Mouse (Mus musculus): ENCODE results near the gene Plcd3. TPM values are rescaled to one million over a fixed set of nuclear protein-coding genes. Genes with fewer than 3 reads are reported as not detected.

The Plcd3 gene
- polyA plus RNA-seq, 1 experiment from 2014 or later, result 0.86 TPM

DNA sequence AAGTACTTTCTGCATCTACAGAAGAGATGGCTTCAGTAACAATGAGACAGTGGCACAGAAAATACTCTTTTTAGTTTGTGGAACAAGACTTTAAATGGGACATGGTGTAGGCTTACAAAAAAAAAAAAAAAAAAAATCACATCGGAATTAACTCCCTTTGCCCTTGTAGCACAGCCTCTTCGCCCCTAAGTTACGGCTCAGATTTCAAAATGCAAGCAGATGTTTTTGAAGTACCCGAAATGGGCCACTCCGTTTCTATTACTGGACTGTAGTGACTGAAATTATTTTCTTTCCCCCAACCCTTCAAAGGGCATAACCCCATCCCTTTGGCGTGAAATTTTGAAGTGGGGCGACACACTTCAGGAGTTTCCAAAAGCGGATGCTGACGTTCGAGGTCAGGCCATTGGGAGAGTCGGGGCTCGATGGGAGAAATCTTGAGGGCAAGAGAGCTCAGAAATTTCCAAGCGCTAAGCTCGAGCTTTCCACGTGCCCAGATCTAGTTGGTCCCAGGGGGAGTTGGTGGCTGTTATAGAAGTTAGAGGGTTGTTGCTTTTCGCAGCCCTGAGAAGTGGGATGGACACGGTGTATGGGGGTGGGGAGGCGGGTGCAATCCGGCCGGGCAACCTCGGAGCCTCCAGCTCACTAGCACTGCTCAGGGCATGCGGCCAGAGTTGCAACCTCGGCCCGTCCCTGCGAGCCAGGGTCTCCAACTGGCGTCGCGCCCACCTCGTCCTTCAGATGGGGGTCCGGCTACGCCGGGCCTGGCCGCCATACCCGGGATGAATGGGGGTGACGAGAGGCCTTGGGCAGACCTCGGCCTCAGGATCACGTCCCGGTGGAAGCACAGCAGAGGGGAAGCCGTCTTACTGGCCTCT is 30.5 kb upstream of the Plcd3 start, which contains the start of gene Hexim2:
TSS of gene Hexim2 (plus strand) at position 729 of the 875 bp plus-strand sequence.
- H3K36me3 ChIP-seq (ENCODE audit: control insufficient read depth, insufficient read depth, low read length), result no peaks in the 10 kb centered on the region
- H3K9ac ChIP-seq (ENCODE audit: low read length), result peak within 1 kb of the TSS; percentile 99
- H3K27me3 ChIP-seq (ENCODE audit: control insufficient read depth, insufficient read depth, low read length), result no peaks in the 10 kb centered on the region
- H3K4me1 ChIP-seq (replicated peaks; ENCODE audit: control insufficient read depth, insufficient read depth, low read length), result peaks cover 6% of the 10 kb centered on the region
- peak within 1 kb of the TSS; percentile 95 for H3K4me3 ChIP-seq (ENCODE audit: low read depth, low read length)
- no peak for DNase-seq (ENCODE audit: low spot score)
- peak within 1 kb of the TSS; percentile 70 for H3K4me2 ChIP-seq (ENCODE audit: low read depth, low read length, severe bottlenecking)
- no peaks in the 10 kb centered on the region for H3K9me3 ChIP-seq (ENCODE audit: control insufficient read depth, low read length)
- ATAC-seq (replicated peaks; ENCODE audit: low FRiP score), result peak; percentile 67
- WGBS, result under 1% methylated on average over 39 of the region's 39 CpGs
- H3K27ac ChIP-seq (ENCODE audit: low read depth, low read length), result peak within 1 kb of the TSS; percentile 95

- no peaks in the 10 kb centered on the region for H3K9me3 ChIP-seq (ENCODE audit: control insufficient read depth, low read length)
- H3K36me3 ChIP-seq (ENCODE audit: control insufficient read depth, insufficient read depth, low read length), result no peaks in the 10 kb centered on the region
- DNase-seq (ENCODE audit: low spot score) (no peak), ATAC-seq (replicated peaks; ENCODE audit: low FRiP score) (no peak)
- WGBS, result 87% methylated on average over 5 of the region's 5 CpGs
- no peak overlapping the region for H3K27ac ChIP-seq (ENCODE audit: low read depth, low read length)
- peaks cover 8% of the 10 kb centered on the region; the same call in 1 of the 2 replicates for H3K4me1 ChIP-seq (replicated peaks; ENCODE audit: control insufficient read depth, insufficient read depth, low read length)
- no peak overlapping the region for H3K4me2 ChIP-seq (ENCODE audit: low read depth, low read length, severe bottlenecking)
- no peak overlapping the region for H3K4me3 ChIP-seq (ENCODE audit: low read depth, low read length)
- H3K27me3 ChIP-seq (ENCODE audit: control insufficient read depth, insufficient read depth, low read length), result no peaks in the 10 kb centered on the region
- no peak overlapping the region for H3K9ac ChIP-seq (ENCODE audit: low read length)
Observed at GRCm38 (mm10) chr11:103120315-103120714, 18.9 kb upstream of the Plcd3 start.

DNA sequence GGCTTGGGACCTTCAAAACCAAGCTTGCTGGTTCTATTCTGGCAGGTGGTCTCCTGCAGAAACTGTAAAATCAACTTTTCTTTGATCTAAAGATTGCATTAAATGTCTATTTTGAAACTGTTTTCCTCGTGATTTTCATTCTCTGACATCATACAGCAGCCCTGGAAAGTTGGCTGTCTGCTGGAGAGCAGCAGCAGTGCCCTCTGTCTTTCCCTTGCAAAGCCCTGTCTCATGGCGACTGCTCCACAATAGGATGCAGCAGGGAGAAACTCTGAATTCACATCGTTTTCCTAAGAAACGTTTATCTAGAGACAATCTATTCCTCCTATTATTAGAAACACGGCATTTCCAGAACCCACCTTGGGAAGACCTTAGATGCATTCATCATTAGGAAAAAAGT is 18.2 kb upstream of the Plcd3 start:
- no peaks in the 10 kb centered on the region for H3K36me3 ChIP-seq (ENCODE audit: control insufficient read depth, insufficient read depth, low read length)
- no peak overlapping the region for H3K9ac ChIP-seq (ENCODE audit: low read length)
- 58% methylated on average over 5 of the region's 5 CpGs for WGBS
- no peaks in the 10 kb centered on the region for H3K9me3 ChIP-seq (ENCODE audit: control insufficient read depth, low read length)
- H3K4me1 ChIP-seq (replicated peaks; ENCODE audit: control insufficient read depth, insufficient read depth, low read length), result peaks cover 9% of the 10 kb centered on the region; the same call in 1 of the 2 replicates
- H3K4me2 ChIP-seq (ENCODE audit: low read depth, low read length, severe bottlenecking), result no peak overlapping the region
- DNase-seq (ENCODE audit: low spot score) (no peak), ATAC-seq (replicated peaks; ENCODE audit: low FRiP score) (no peak)
- H3K27ac ChIP-seq (ENCODE audit: low read depth, low read length), result no peak overlapping the region
- no peaks in the 10 kb centered on the region for H3K27me3 ChIP-seq (ENCODE audit: control insufficient read depth, insufficient read depth, low read length)
- no peak overlapping the region for H3K4me3 ChIP-seq (ENCODE audit: low read depth, low read length)

- Histone ChIP-seq H3K4me1 (replicated peaks; ENCODE audit: control insufficient read depth, insufficient read depth, low read length) (peaks cover 12% of the 10 kb centered on the region; the same call in 1 of the 2 replicates), H3K27me3 (ENCODE audit: control insufficient read depth, insufficient read depth, low read length) (peaks cover under 1% of the 10 kb centered on the region; the same call in 1 of the 2 replicates), H3K36me3 (ENCODE audit: control insufficient read depth, insufficient read depth, low read length) (no peaks in the 10 kb centered on the region), H3K9ac (ENCODE audit: low read length) (no peak overlapping the region), H3K27ac (ENCODE audit: low read depth, low read length) (no peak overlapping the region), H3K9me3 (ENCODE audit: control insufficient read depth, low read length) (no peaks in the 10 kb centered on the region), H3K4me2 (ENCODE audit: low read depth, low read length, severe bottlenecking) (no peak overlapping the region; the same call in 1 of the 2 replicates), H3K4me3 (ENCODE audit: low read depth, low read length) (no peak overlapping the region)
- ATAC-seq (replicated peaks; ENCODE audit: low FRiP score) (no peak), DNase-seq (ENCODE audit: low spot score) (no peak)
- 84% methylated on average over 2 of the region's 2 CpGs for WGBS
Observed at GRCm38 (mm10) chr11:103118866-103119265, 17.4 kb upstream of the Plcd3 start.

- Histone ChIP-seq H3K9me3 (ENCODE audit: control insufficient read depth, low read length) (no peaks in the 10 kb centered on the region), H3K4me3 (ENCODE audit: low read depth, low read length) (peak overlapping the region; percentile 49), H3K9ac (ENCODE audit: low read length) (peak overlapping the region; percentile 73), H3K4me1 (replicated peaks; ENCODE audit: control insufficient read depth, insufficient read depth, low read length) (peaks cover 14% of the 10 kb centered on the region; the same call in 1 of the 2 replicates), H3K4me2 (ENCODE audit: low read depth, low read length, severe bottlenecking) (peak overlapping the region; percentile 95), H3K27me3 (ENCODE audit: control insufficient read depth, insufficient read depth, low read length) (peaks cover 2% of the 10 kb centered on the region; the same call in 1 of the 2 replicates), H3K36me3 (ENCODE audit: control insufficient read depth, insufficient read depth, low read length) (no peaks in the 10 kb centered on the region), H3K27ac (ENCODE audit: low read depth, low read length) (no peak overlapping the region)
- WGBS, result under 1% methylated on average over 38 of the region's 38 CpGs
- DNase-seq (ENCODE audit: low spot score), result peak; percentile 74
- no peak for ATAC-seq (replicated peaks; ENCODE audit: low FRiP score)
Observed at GRCm38 (mm10) chr11:103117591-103118009, 16.1 kb upstream of the Plcd3 start.

- under 1% methylated on average over 35 of the region's 35 CpGs for WGBS
- H3K9me3 ChIP-seq (ENCODE audit: control insufficient read depth, low read length), result no peaks in the 10 kb centered on the region
- H3K27me3 ChIP-seq (ENCODE audit: control insufficient read depth, insufficient read depth, low read length), result peaks cover 5% of the 10 kb centered on the region; the same call in 1 of the 2 replicates
- peaks cover 19% of the 10 kb centered on the region for H3K4me1 ChIP-seq (replicated peaks; ENCODE audit: control insufficient read depth, insufficient read depth, low read length)
- peak overlapping the region; percentile 49 for H3K4me3 ChIP-seq (ENCODE audit: low read depth, low read length)
- no peak overlapping the region for H3K27ac ChIP-seq (ENCODE audit: low read depth, low read length)
- peak; percentile 82 for DNase-seq (ENCODE audit: low spot score)
- peak overlapping the region; percentile 95 for H3K4me2 ChIP-seq (ENCODE audit: low read depth, low read length, severe bottlenecking)
- 0 out of 2 replicates have a peak, but pooled peaks have one; percentile 3 for ATAC-seq (replicated peaks; ENCODE audit: low FRiP score)
- H3K36me3 ChIP-seq (ENCODE audit: control insufficient read depth, insufficient read depth, low read length), result no peaks in the 10 kb centered on the region
- peak overlapping the region; percentile 73 for H3K9ac ChIP-seq (ENCODE audit: low read length)
Observed at GRCm38 (mm10) chr11:103116959-103117590, 15.6 kb upstream of the Plcd3 start.

- Histone ChIP-seq H3K9me3 (ENCODE audit: control insufficient read depth, low read length) (no peaks in the 10 kb centered on the region), H3K4me3 (ENCODE audit: low read depth, low read length) (peak within 1 kb of the TSS; percentile 51), H3K9ac (ENCODE audit: low read length) (peak within 1 kb of the TSS; percentile 79), H3K4me2 (ENCODE audit: low read depth, low read length, severe bottlenecking) (peak within 1 kb of the TSS; percentile 95), H3K27me3 (ENCODE audit: control insufficient read depth, insufficient read depth, low read length) (peaks cover 10% of the 10 kb centered on the region; the same call in 1 of the 2 replicates), H3K4me1 (replicated peaks; ENCODE audit: control insufficient read depth, insufficient read depth, low read length) (peaks cover 24% of the 10 kb centered on the region), H3K27ac (ENCODE audit: low read depth, low read length) (peak within 1 kb of the TSS; percentile 65), H3K36me3 (ENCODE audit: control insufficient read depth, insufficient read depth, low read length) (no peaks in the 10 kb centered on the region)
- under 1% methylated on average over 53 of the region's 53 CpGs for whole genome bisulfite sequencing
- DNase-seq (ENCODE audit: low spot score) (peak; percentile 100), ATAC-seq (replicated peaks; ENCODE audit: low FRiP score) (peak; percentile 97)
Observed at GRCm38 (mm10) chr11:103116008-103116818, 14.8 kb upstream of the Plcd3 start, which contains the start of gene Hexim1. Gene Hexim1 (plus strand): TSS chr11:103116231.

Measured in forebrain, embryonic 11.5 days (tissue).